Mouse (Mus musculus): ENCODE measurements around the gene Calm4. TPM values are rescaled to one million over a fixed set of nuclear protein-coding genes. Genes with fewer than 3 reads are reported as not detected.

Gene Calm4
- total RNA-seq, 2 experiments from 2014 or later, result not detected

GRCm38 (mm10) chr13:3861251-3861650 is 23.7 kb downstream of the Calm4 start:
- no peak for DNase-seq

- no peak for DNase-seq
These were observed 24.8 kb downstream of the Calm4 start for GRCm38 (mm10) chr13:3862325-3862724.

GRCm38 (mm10) chr13:3862922-3863580 is 25.5 kb downstream of the Calm4 start:
- no peak for DNase-seq

GRCm38 (mm10) chr13:3865648-3866354 is 28.2 kb downstream of the Calm4 start:
- peak; percentile 50 to 63 for DNase-seq

- DNase-seq, result no peak
These were observed 28.9 kb downstream of the Calm4 start for GRCm38 (mm10) chr13:3866355-3867052.

- DNase-seq, result peak in 1 of 2 experiments; percentile 18
These were observed 29.6 kb downstream of the Calm4 start for GRCm38 (mm10) chr13:3867158-3867557.

GRCm38 (mm10) chr13:3869901-3870300 is 32.3 kb downstream of the Calm4 start:
- no peak for DNase-seq

GRCm38 (mm10) chr13:3872832-3873231 is 35.3 kb downstream of the Calm4 start:
- no peak for DNase-seq

GRCm38 (mm10) chr13:3876448-3876847 is 38.9 kb downstream of the Calm4 start:
- DNase-seq, result no peak

- no peak for DNase-seq
These were observed 39.6 kb downstream of the Calm4 start for GRCm38 (mm10) chr13:3877185-3877584.

GRCm38 (mm10) chr13:3877679-3878220 is 40.2 kb downstream of the Calm4 start:
- DNase-seq, result no peak

GRCm38 (mm10) chr13:3886663-3887062 is 49.1 kb downstream of the Calm4 start:
- DNase-seq, result no peak

Other genes with a start within 250 kb of the Calm4 start
- 10 to 100 TPM; 10.7 to 11.6 TPM for gene Fam208b, start 226.6 kb upstream of the Calm4 start, total RNA-seq (2021)
- 1 to 10 TPM; 7.0 to 9.7 TPM for gene Asb13, start 203.7 kb upstream of the Calm4 start, total RNA-seq (2021)
- not detected for gene Calml3, start 33.4 kb upstream of the Calm4 start, total RNA-seq (2021)
- not detected for gene Calm5, start 16.4 kb downstream of the Calm4 start, total RNA-seq (2021)
- gene Net1, start 80.5 kb downstream of the Calm4 start, total RNA-seq (2021), result 10 to 100 TPM; 17.5 to 26.0 TPM
- gene Tubal3, start 80.5 kb downstream of the Calm4 start, total RNA-seq (2021), result not detected
- gene Ucn3, start 107.6 kb downstream of the Calm4 start, total RNA-seq (2021), result not detected
- 1 to 10 TPM; 6.8 to 8.6 TPM for gene Akr1c14, start 211.3 kb downstream of the Calm4 start, total RNA-seq (2021)

Data from heart, adult 18-20 months (tissue).